Mouse (Mus musculus): Measurements from ENCODE around the gene Fgf9.

Fgf9 gene

GRCm38 (mm10) chr14:58070481-58071119 is at the start of gene Fgf9:
Gene Fgf9 (plus strand): TSS chr14:58070547.
- DNase-seq (ENCODE audit: low read depth, low spot score), result no peak

GRCm38 (mm10) chr14:58034567-58034966 is 35.8 kb upstream of the Fgf9 start:
- DNase-seq (ENCODE audit: low read depth, low spot score), result peak; percentile 70

GRCm38 (mm10) chr14:58036174-58036573 is 34.2 kb upstream of the Fgf9 start:
- DNase-seq (ENCODE audit: low read depth, low spot score), result no peak

GRCm38 (mm10) chr14:58046639-58047284 is 23.6 kb upstream of the Fgf9 start:
- DNase-seq (ENCODE audit: low read depth, low spot score), result no peak

GRCm38 (mm10) chr14:58050691-58051090 is 19.7 kb upstream of the Fgf9 start:
- no peak for DNase-seq (ENCODE audit: low read depth, low spot score)

- no peak for DNase-seq (ENCODE audit: low read depth, low spot score)
Measured at GRCm38 (mm10) chr14:58067586-58067985, 2.8 kb upstream of the Fgf9 start.

- DNase-seq (ENCODE audit: low read depth, low spot score), result peak; percentile 21
Measured at GRCm38 (mm10) chr14:58068641-58069040, 1.7 kb upstream of the Fgf9 start.

- DNase-seq (ENCODE audit: low read depth, low spot score), result no peak
Measured at GRCm38 (mm10) chr14:58069927-58070326, 420 bp upstream of the Fgf9 start.

GRCm38 (mm10) chr14:58071120-58071641 is 834 bp downstream of the Fgf9 start:
- DNase-seq (ENCODE audit: low read depth, low spot score), result no peak

GRCm38 (mm10) chr14:58071830-58072770 is 1.8 kb downstream of the Fgf9 start:
- no peak for DNase-seq (ENCODE audit: low read depth, low spot score)

GRCm38 (mm10) chr14:58072771-58073501 is 2.6 kb downstream of the Fgf9 start:
- DNase-seq (ENCODE audit: low read depth, low spot score), result no peak

GRCm38 (mm10) chr14:58073936-58074335 is 3.6 kb downstream of the Fgf9 start:
- DNase-seq (ENCODE audit: low read depth, low spot score), result no peak

- no peak for DNase-seq (ENCODE audit: low read depth, low spot score)
Measured at GRCm38 (mm10) chr14:58074621-58075432, 4.5 kb downstream of the Fgf9 start.

GRCm38 (mm10) chr14:58075433-58076029 is 5.2 kb downstream of the Fgf9 start:
- DNase-seq (ENCODE audit: low read depth, low spot score), result no peak

- DNase-seq (ENCODE audit: low read depth, low spot score), result no peak
Measured at GRCm38 (mm10) chr14:58076030-58076521, 5.7 kb downstream of the Fgf9 start.

GRCm38 (mm10) chr14:58076726-58077255 is 6.4 kb downstream of the Fgf9 start:
- DNase-seq (ENCODE audit: low read depth, low spot score), result no peak

GRCm38 (mm10) chr14:58079471-58079870 is 9.1 kb downstream of the Fgf9 start:
- no peak for DNase-seq (ENCODE audit: low read depth, low spot score)

GRCm38 (mm10) chr14:58081955-58082354 is 11.6 kb downstream of the Fgf9 start:
- no peak for DNase-seq (ENCODE audit: low read depth, low spot score)

- no peak for DNase-seq (ENCODE audit: low read depth, low spot score)
Measured at GRCm38 (mm10) chr14:58084240-58084639, 13.9 kb downstream of the Fgf9 start.

GRCm38 (mm10) chr14:58087326-58087725 is 17.0 kb downstream of the Fgf9 start:
- no peak for DNase-seq (ENCODE audit: low read depth, low spot score)
